In genomic region chr11:58904838-58905237, GRCm38 (mm10) we compare ENCODE assay signal across 9 mouse cellular contexts. TPM values are rescaled to one million over a fixed set of nuclear protein-coding genes. Genes with fewer than 3 reads are reported as not detected.
DNase-seq lines count a peak whose midpoint lies in the region; ATAC-seq lines count a peak whose summit lies in the region.
"Had no signal": no experiment of that assay in that cellular context is flagged by ENCODE, and none has a peak within 500 bp of the region (broad histone marks: within the 10 kb centered on the region; RNA-seq: fewer than 3 reads in every experiment).

No protein-coding gene starts in this region.

- no peaks in the 10 kb centered on the region for H3K9me3 ChIP-seq in hindbrain, embryonic 10.5 days
- no peaks in the 10 kb centered on the region for H3K9me3 ChIP-seq in hindbrain, embryonic 12.5 days (replicated peaks)
- no peaks in the 10 kb centered on the region for H3K9me3 ChIP-seq in heart, embryonic 12.5 days (replicated peaks)
- no peaks in the 10 kb centered on the region for H3K9me3 ChIP-seq in liver, embryonic 11.5 days (ENCODE audit: control insufficient read depth, low read length)

- DNase-seq in hindbrain, embryonic 10.5 days (ENCODE audit: low spot score) = peak; percentile 12
- peak; percentile 70 for DNase-seq in NIH3T3 (ENCODE audit: low read depth)
- DNase-seq in liver, embryonic 11.5 days (ENCODE audit: low spot score) = no peak
- DNase-seq in retina, postnatal 1 day = peak; percentile 81
- DNase-seq in frontal cortex, postnatal 36 days (ENCODE audit: low spot score in 2 of 2) = no peak
- no peak for DNase-seq in layer of hippocampus, postnatal 10 days (ENCODE audit: low spot score in 2 of 2)

- H3K4me1 ChIP-seq in hindbrain, embryonic 10.5 days (replicated peaks) = peaks cover 13% of the 10 kb centered on the region
- H3K4me1 ChIP-seq in hindbrain, embryonic 12.5 days = peaks cover 8% of the 10 kb centered on the region
- peaks cover 8% of the 10 kb centered on the region for H3K4me1 ChIP-seq in heart, embryonic 12.5 days (replicated peaks)
- peaks cover 10% of the 10 kb centered on the region for H3K4me1 ChIP-seq in liver, embryonic 11.5 days (replicated peaks; ENCODE audit: control insufficient read depth, insufficient read depth, low read length)

- H3K9ac ChIP-seq in hindbrain, embryonic 12.5 days = no peak overlapping the region
- no peak overlapping the region for H3K9ac ChIP-seq in heart, embryonic 12.5 days
- H3K9ac ChIP-seq in liver, embryonic 11.5 days (ENCODE audit: low read depth, low read length) = no peak overlapping the region; the same call in 1 of the 2 replicates

- no peak overlapping the region for H3K27ac ChIP-seq in hindbrain, embryonic 10.5 days
- H3K27ac ChIP-seq in hindbrain, embryonic 12.5 days = no peak overlapping the region
- H3K27ac ChIP-seq in heart, embryonic 12.5 days (ENCODE audit: poor library complexity, severe bottlenecking) = no peak overlapping the region
- H3K27ac ChIP-seq in liver, embryonic 11.5 days (ENCODE audit: low read depth, low read length) = peak overlapping the region; percentile 93; the same call in 1 of the 2 replicates

- H3K36me3 ChIP-seq in hindbrain, embryonic 10.5 days = peaks cover 27% of the 10 kb centered on the region
- H3K36me3 ChIP-seq in hindbrain, embryonic 12.5 days = peaks cover 16% of the 10 kb centered on the region
- H3K36me3 ChIP-seq in heart, embryonic 12.5 days = peaks cover 21% of the 10 kb centered on the region
- peaks cover 4% of the 10 kb centered on the region; the same call in 1 of the 2 replicates for H3K36me3 ChIP-seq in liver, embryonic 11.5 days (ENCODE audit: control insufficient read depth, insufficient read depth, low read length)

- no peak overlapping the region for H3K4me3 ChIP-seq in hindbrain, embryonic 10.5 days
- H3K4me3 ChIP-seq in hindbrain, embryonic 12.5 days = no peak overlapping the region
- no peak overlapping the region for H3K4me3 ChIP-seq in heart, embryonic 12.5 days
- H3K4me3 ChIP-seq in liver, embryonic 11.5 days (ENCODE audit: low read depth, low read length) = peak overlapping the region; percentile 91; the same call in 1 of the 2 replicates

- 43% methylated on average over 6 of the region's 6 CpGs for WGBS in hindbrain, embryonic 10.5 days
- 33% methylated on average over 6 of the region's 6 CpGs for WGBS in hindbrain, embryonic 12.5 days
- WGBS in heart, embryonic 12.5 days = 47% methylated on average over 6 of the region's 6 CpGs
- WGBS in liver, embryonic 11.5 days = 47% methylated on average over 6 of the region's 6 CpGs

- no peak overlapping the region for H3K4me2 ChIP-seq in hindbrain, embryonic 12.5 days (replicated peaks)
- no peak overlapping the region for H3K4me2 ChIP-seq in heart, embryonic 12.5 days
- peak overlapping the region; percentile 96 for H3K4me2 ChIP-seq in liver, embryonic 11.5 days

- no peaks in the 10 kb centered on the region for H3K27me3 ChIP-seq in hindbrain, embryonic 10.5 days (ENCODE audit: insufficient read depth, poor library complexity, severe bottlenecking)
- no peaks in the 10 kb centered on the region for H3K27me3 ChIP-seq in hindbrain, embryonic 12.5 days
- no peaks in the 10 kb centered on the region for H3K27me3 ChIP-seq in heart, embryonic 12.5 days (replicated peaks)
- no peaks in the 10 kb centered on the region for H3K27me3 ChIP-seq in liver, embryonic 11.5 days (replicated peaks; ENCODE audit: control insufficient read depth, insufficient read depth, low read length)

- no peak for ATAC-seq in hindbrain, embryonic 12.5 days (ENCODE audit: low FRiP score)
- ATAC-seq in heart, embryonic 12.5 days (ENCODE audit: insufficient number of reproducible peaks, low FRiP score) = peak; percentile 47; the same call in 1 of the 2 replicates
- peak; percentile 26; the same call in 1 of the 2 replicates for ATAC-seq in liver, embryonic 11.5 days (replicated peaks; ENCODE audit: low FRiP score)

RNA-seq across cellular contexts. Expression of gene Zfp39, which starts 0.8 kb away (rescaled TPM):
- 4.3 and 4.7 TPM in 2 replicates for polyA plus RNA-seq in hindbrain, embryonic 10.5 days (2016; fragmentation: Nextera tagmentation; extraction: Ambion mirVana)
- polyA plus RNA-seq in hindbrain, embryonic 12.5 days (2016; fragmentation: Nextera tagmentation; extraction: Ambion mirVana) = 4.9 and 7.0 TPM in 2 replicates
- polyA plus RNA-seq in heart, embryonic 12.5 days (2016; fragmentation: Nextera tagmentation; extraction: Ambion mirVana) = 4.4 and 5.1 TPM in 2 replicates
- 10.2 and 11.8 TPM in 2 replicates for polyA plus RNA-seq in liver, embryonic 11.5 days (2014; fragmentation: Nextera tagmentation; extraction: Ambion mirVana)
- 10 to 100 TPM in 1 of 2 experiments, 1 to 10 TPM in 1; 9.9 to 10.1 TPM for total RNA-seq in layer of hippocampus, postnatal 10 days (2021)

RNA-seq across cellular contexts. Expression of gene Btnl10, which starts 12.9 kb away (rescaled TPM):
- 0.05 TPM in 1 of 2 replicates, not detected in the other for polyA plus RNA-seq in hindbrain, embryonic 10.5 days (2016; fragmentation: Nextera tagmentation; extraction: Ambion mirVana)
- polyA plus RNA-seq in hindbrain, embryonic 12.5 days (2016; fragmentation: Nextera tagmentation; extraction: Ambion mirVana) = not detected in 2 replicates
- 0.11 and 0.13 TPM in 2 replicates for polyA plus RNA-seq in heart, embryonic 12.5 days (2016; fragmentation: Nextera tagmentation; extraction: Ambion mirVana)
- 4.0 and 5.0 TPM in 2 replicates for polyA plus RNA-seq in liver, embryonic 11.5 days (2014; fragmentation: Nextera tagmentation; extraction: Ambion mirVana)
- total RNA-seq in layer of hippocampus, postnatal 10 days (2021) = under 1 TPM in 1 of 2 experiments, not detected in 1; 0.22 TPM
- polyA plus RNA-seq: cortical plate, adult 2 months had no signal

RNA-seq across cellular contexts. Expression of gene Rnf187, which starts 33.9 kb away (rescaled TPM):
- 297 and 381 TPM in 2 replicates for polyA plus RNA-seq in hindbrain, embryonic 10.5 days (2016; fragmentation: Nextera tagmentation; extraction: Ambion mirVana)
- polyA plus RNA-seq in hindbrain, embryonic 12.5 days (2016; fragmentation: Nextera tagmentation; extraction: Ambion mirVana) = 498 and 513 TPM in 2 replicates
- polyA plus RNA-seq in heart, embryonic 12.5 days (2016; fragmentation: Nextera tagmentation; extraction: Ambion mirVana) = 208 and 213 TPM in 2 replicates
- polyA plus RNA-seq in liver, embryonic 11.5 days (2014; fragmentation: Nextera tagmentation; extraction: Ambion mirVana) = 229 and 240 TPM in 2 replicates
- 100 to 1,000 TPM; 453 to 458 TPM for total RNA-seq in layer of hippocampus, postnatal 10 days (2021)

RNA-seq across cellular contexts. Expression of gene 2810021J22Rik, which starts 37.8 kb away (rescaled TPM):
- polyA plus RNA-seq in hindbrain, embryonic 10.5 days (2016; fragmentation: Nextera tagmentation; extraction: Ambion mirVana) = 11.3 and 12.4 TPM in 2 replicates
- 10.2 and 12.0 TPM in 2 replicates for polyA plus RNA-seq in hindbrain, embryonic 12.5 days (2016; fragmentation: Nextera tagmentation; extraction: Ambion mirVana)
- 3.6 and 4.8 TPM in 2 replicates for polyA plus RNA-seq in heart, embryonic 12.5 days (2016; fragmentation: Nextera tagmentation; extraction: Ambion mirVana)
- polyA plus RNA-seq in liver, embryonic 11.5 days (2014; fragmentation: Nextera tagmentation; extraction: Ambion mirVana) = 5.0 and 5.6 TPM in 2 replicates
- 10 to 100 TPM in 1 of 2 experiments, 1 to 10 TPM in 1; 6.6 to 11.7 TPM for total RNA-seq in layer of hippocampus, postnatal 10 days (2021)

RNA-seq across cellular contexts. Expression of gene Hist3h2ba, which starts 43.9 kb away (rescaled TPM):
- 39.0 and 115 TPM in 2 replicates for polyA plus RNA-seq in hindbrain, embryonic 10.5 days (2016; fragmentation: Nextera tagmentation; extraction: Ambion mirVana)
- 149 and 154 TPM in 2 replicates for polyA plus RNA-seq in hindbrain, embryonic 12.5 days (2016; fragmentation: Nextera tagmentation; extraction: Ambion mirVana)
- polyA plus RNA-seq in heart, embryonic 12.5 days (2016; fragmentation: Nextera tagmentation; extraction: Ambion mirVana) = 8.5 and 11.6 TPM in 2 replicates
- 6.3 and 6.9 TPM in 2 replicates for polyA plus RNA-seq in liver, embryonic 11.5 days (2014; fragmentation: Nextera tagmentation; extraction: Ambion mirVana)
- total RNA-seq in layer of hippocampus, postnatal 10 days (2021) = 100 to 1,000 TPM; 146 to 155 TPM

Comparison
In these comparisons a context has a peak if more than half of its experiments do, and no peak if none do; other contexts are left out.
1. DNase-seq: peak in hindbrain, embryonic 10.5 days (single experiment), NIH3T3 (single experiment) and retina, postnatal 1 day (single experiment); none in liver, embryonic 11.5 days (single experiment), frontal cortex, postnatal 36 days (0 of 2) and layer of hippocampus, postnatal 10 days (0 of 2).